In the genomic region with DNA sequence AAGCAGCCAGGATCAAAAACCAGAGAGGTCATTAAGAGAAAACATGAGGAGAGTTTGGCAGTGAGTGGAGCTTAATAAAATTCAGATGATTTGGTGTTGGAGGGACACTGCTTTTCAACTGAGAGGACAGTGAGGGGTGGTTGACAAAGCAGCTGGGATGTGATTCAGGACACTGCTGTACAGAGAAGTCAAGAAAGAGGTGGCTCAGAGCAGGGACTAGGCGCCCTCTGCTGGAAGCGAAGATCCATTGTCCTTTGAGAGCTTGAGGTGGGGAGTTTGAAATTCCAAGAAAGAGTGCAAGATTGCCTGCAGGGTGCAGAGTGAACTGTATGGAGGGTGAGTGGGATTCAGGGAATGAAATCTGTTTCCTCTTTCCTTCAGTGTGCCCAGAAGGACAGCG, we compare ENCODE assay signal across 8 mouse cellular contexts. TPM values are rescaled to one million over a fixed set of nuclear protein-coding genes. Genes with fewer than 3 reads are reported as not detected.
A peak's percentile ranks its signal among the peaks of the same experiment; 100 is the strongest.
DNase-seq lines count a peak whose midpoint lies in the region; ATAC-seq and TF ChIP-seq lines count a peak whose summit lies in the region.

No protein-coding gene starts in this region.

- H3K36me3 ChIP-seq in liver, embryonic 11.5 days (ENCODE audit: control insufficient read depth, insufficient read depth, low read length) = no peaks in the 10 kb centered on the region

- H3K27ac ChIP-seq in liver, embryonic 11.5 days (ENCODE audit: low read depth, low read length) = no peak overlapping the region
- no peak overlapping the region for H3K27ac ChIP-seq in cerebellum, adult 2 months (ENCODE audit: insufficient read depth, low read length)

- peak; percentile 77 for TF ChIP-seq CTCF in cerebellum, adult 2 months (IDR thresholded peaks at IDR 0.05; ENCODE audit: borderline replicate concordance, insufficient read depth, low read depth, low read length)

- H3K27me3 ChIP-seq in liver, embryonic 11.5 days (replicated peaks; ENCODE audit: control insufficient read depth, insufficient read depth, low read length) = no peaks in the 10 kb centered on the region
- no peaks in the 10 kb centered on the region for H3K27me3 ChIP-seq in cerebellum, adult 2 months (ENCODE audit: control insufficient read depth, insufficient read depth, low read length)

- DNase-seq in liver = peak; percentile 22
- DNase-seq in liver, embryonic 11.5 days (ENCODE audit: low spot score) = no peak
- peak; percentile 27 to 40 for DNase-seq in cerebellum, adult 2 months
- peak; percentile 8 for DNase-seq in large intestine, adult 2 months (ENCODE audit: low read depth, low spot score)
- DNase-seq in lung, postnatal 10 days = peak; percentile 35
- DNase-seq in right cerebral cortex, postnatal 25 days = peak; percentile 49
- DNase-seq in B cell, adult 2 months = no peak

- no peaks in the 10 kb centered on the region for H3K4me1 ChIP-seq in liver, embryonic 11.5 days (replicated peaks; ENCODE audit: control insufficient read depth, insufficient read depth, low read length)
- H3K4me1 ChIP-seq in cerebellum, adult 2 months (ENCODE audit: control insufficient read depth, insufficient read depth, low read length) = no peaks in the 10 kb centered on the region

- H3K4me2 ChIP-seq in liver, embryonic 11.5 days = no peak overlapping the region

- H3K4me3 ChIP-seq in liver, embryonic 11.5 days (ENCODE audit: low read depth, low read length) = no peak overlapping the region
- no peak overlapping the region for H3K4me3 ChIP-seq in cerebellum, adult 2 months (replicated peaks; ENCODE audit: insufficient read depth, low read depth, low read length)

- no peak for ATAC-seq in liver, embryonic 11.5 days (replicated peaks; ENCODE audit: low FRiP score)
- ATAC-seq in frontal cortex, adult (ENCODE audit: low TSS enrichment) = peak; percentile 95

- no peak for TF ChIP-seq POLR2A in cerebellum, adult 2 months (IDR thresholded peaks at IDR 0.05; ENCODE audit: borderline replicate concordance, insufficient read depth, low read length)

- 9% methylated on average over 3 of the region's 3 CpGs for WGBS in liver, embryonic 11.5 days
- 10% methylated on average over 3 of the region's 3 CpGs for WGBS in cerebellum, adult 2 months
- 4% methylated on average over 3 of the region's 3 CpGs for WGBS in large intestine, adult 2 months

- no peaks in the 10 kb centered on the region for H3K9me3 ChIP-seq in liver, embryonic 11.5 days (ENCODE audit: control insufficient read depth, low read length)

- H3K9ac ChIP-seq in liver, embryonic 11.5 days (ENCODE audit: low read depth, low read length) = no peak overlapping the region

RNA-seq across cellular contexts. Expression of a gene that starts 44.2 kb away (rescaled TPM):
- not detected in 2 replicates for polyA plus RNA-seq in liver, embryonic 11.5 days (2014; fragmentation: Nextera tagmentation; extraction: Ambion mirVana)
- polyA plus RNA-seq in cerebellum, adult 2 months (2012; rRNA removed) = 0.20 and 0.25 TPM in 2 replicates
- polyA plus RNA-seq in large intestine, adult 2 months (2012; rRNA removed) = 7,614 and 24,841 TPM in 2 replicates

Comparison
In these comparisons a context has a peak if more than half of its experiments do, and no peak if none do; other contexts are left out.
1. DNase-seq: peak in liver (single experiment), cerebellum, adult 2 months (2 of 2), large intestine, adult 2 months (single experiment), lung, postnatal 10 days (single experiment) and right cerebral cortex, postnatal 25 days (single experiment); none in liver, embryonic 11.5 days (single experiment) and B cell, adult 2 months (0 of 2).
2. RNA of a gene that starts 44.2 kb away (polyA plus RNA-seq): 7,614 to 24,841 TPM in large intestine, adult 2 months; 0.20 to 0.25 TPM in cerebellum, adult 2 months and not detected in liver, embryonic 11.5 days; every median in the first group is over 1,000 times any median in the second.